Mouse (Mus musculus) cerebellum, postnatal 4 days (tissue): ENCODE data around the gene Zfp36.
A peak's percentile ranks its signal among the peaks of the same experiment; 100 is the strongest.

Experiments
- DNase-seq, 2 experiments: peaks; one replicate each; pipeline ENCODE4 v3.0.0; 2022; ENCODE audit warnings: low spot score in 2 of 2, mixed read lengths in 1 of 2

Zfp36 gene

GRCm38 (mm10) chr7:28338108-28338998 is 41.7 kb downstream of the Zfp36 start, which contains the start of gene Supt5:
TSS of gene Supt5 (minus strand) at chr7:28338746.
- DNase-seq, result peak; percentile 91 to 95

GRCm38 (mm10) chr7:28335471-28335870 is 44.6 kb downstream of the Zfp36 start:
- no peak for DNase-seq

DNA sequence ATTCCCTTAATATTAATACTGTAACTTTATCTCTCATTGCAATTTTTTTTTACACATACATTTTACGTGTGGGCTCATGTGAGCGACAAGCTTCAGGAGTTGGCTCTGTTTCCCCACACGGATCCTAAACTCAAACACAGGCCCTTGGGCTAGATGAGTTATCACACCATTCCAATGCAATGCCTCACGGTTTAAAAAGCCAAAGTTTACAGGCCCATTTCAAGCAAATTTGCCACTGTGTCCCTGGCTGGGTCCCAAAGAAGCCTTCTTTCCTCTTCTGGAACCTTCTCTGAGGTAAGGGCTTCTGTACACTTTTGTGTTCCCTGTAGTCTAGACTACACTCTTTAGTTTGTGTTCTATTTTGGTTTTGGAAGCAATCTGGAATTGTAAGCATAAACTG is 45.5 kb downstream of the Zfp36 start:
- DNase-seq, result no peak

DNA sequence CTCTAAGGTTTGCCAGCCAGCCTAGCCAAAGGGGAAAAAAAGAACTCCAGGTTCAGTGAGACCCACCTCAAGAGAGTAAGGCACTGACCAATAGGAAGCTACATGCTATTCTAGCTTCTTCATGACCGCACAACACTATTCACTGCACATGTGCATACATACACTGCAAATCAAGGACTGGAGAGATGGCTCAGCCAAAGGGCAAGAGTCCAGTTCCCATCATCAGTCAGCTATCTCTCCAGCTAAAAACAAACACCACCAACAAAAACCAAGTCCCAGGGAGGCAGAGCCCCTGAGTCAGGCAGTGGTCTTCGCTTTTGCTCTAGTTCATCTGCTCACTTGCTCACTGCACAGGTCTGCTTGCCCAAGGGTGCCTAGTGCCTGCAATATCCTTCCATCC is 51.8 kb downstream of the Zfp36 start:
- no peak for DNase-seq
